Mouse (Mus musculus) left cerebral cortex, adult 8-10 months (tissue): ENCODE data around the gene Gm40193. TPM values are rescaled to one million over a fixed set of nuclear protein-coding genes. Genes with fewer than 3 reads are reported as not detected.
A peak's percentile ranks its signal among the peaks of the same experiment; 100 is the strongest.
"Not testable (repeated sequence)": the region's sequence is repeated elsewhere in the genome, so short reads cannot be mapped to it uniquely, and the experiment has no call there.

Experiments
- DNase-seq, 2 experiments: peaks; one replicate each; pipeline ENCODE4 v3.0.0; 2022; ENCODE audit warnings: low spot score in 2 of 2
- total RNA-seq, 4 experiments: library from RNA; stranded (reverse); gene quantifications; 2 replicates each; pipeline ENCODE4 v1.2.4; 2022

Gm40193 gene
- total RNA-seq: not detected

GRCm38 (mm10) chr11:70532839-70533238 lies at the start of gene Gm40193:
Gene Gm40193, minus strand, starts transcription at chr11:70532939.
- no peak for DNase-seq

GRCm38 (mm10) chr11:70582196-70582595 lies 49.5 kb upstream of the Gm40193 start:
- no peak for DNase-seq

- no peak for DNase-seq
These were observed 48.2 kb upstream of the Gm40193 start for GRCm38 (mm10) chr11:70580921-70581320.

- no peak for DNase-seq
These were observed 47.6 kb upstream of the Gm40193 start for GRCm38 (mm10) chr11:70580358-70580720.

GRCm38 (mm10) chr11:70579710-70580357 lies 47.1 kb upstream of the Gm40193 start:
- no peak for DNase-seq

GRCm38 (mm10) chr11:70578962-70579361 lies 46.2 kb upstream of the Gm40193 start:
- DNase-seq: no peak

- no peak for DNase-seq
These were observed 44.5 kb upstream of the Gm40193 start for GRCm38 (mm10) chr11:70577201-70577600.

- DNase-seq: no peak
These were observed 41.1 kb upstream of the Gm40193 start for GRCm38 (mm10) chr11:70573872-70574271.

GRCm38 (mm10) chr11:70572348-70572902 lies 39.7 kb upstream of the Gm40193 start:
- no peak for DNase-seq

GRCm38 (mm10) chr11:70571641-70572040 lies 38.9 kb upstream of the Gm40193 start:
- no peak for DNase-seq

GRCm38 (mm10) chr11:70570614-70571013 lies 37.9 kb upstream of the Gm40193 start:
- not testable (repeated sequence) for DNase-seq

GRCm38 (mm10) chr11:70566586-70566985 lies 33.8 kb upstream of the Gm40193 start:
- no peak for DNase-seq

- no peak for DNase-seq
These were observed 31.6 kb upstream of the Gm40193 start for GRCm38 (mm10) chr11:70564276-70564873.

GRCm38 (mm10) chr11:70563470-70564275 lies 30.9 kb upstream of the Gm40193 start:
- DNase-seq: no peak

GRCm38 (mm10) chr11:70562995-70563469 lies 30.3 kb upstream of the Gm40193 start:
- no peak for DNase-seq

- peak; percentile 72 to 94 for DNase-seq
These were observed 29.7 kb upstream of the Gm40193 start, which contains the start of gene Mink1 for GRCm38 (mm10) chr11:70562287-70562994. Gene Mink1, plus strand, starts transcription at chr11:70562881.

- DNase-seq: no peak
These were observed 29.2 kb upstream of the Gm40193 start for GRCm38 (mm10) chr11:70561937-70562286.

GRCm38 (mm10) chr11:70557545-70557944 lies 24.8 kb upstream of the Gm40193 start:
- no peak for DNase-seq

- no peak for DNase-seq
These were observed 21.2 kb upstream of the Gm40193 start for GRCm38 (mm10) chr11:70553940-70554339.

- no peak for DNase-seq
These were observed 18.8 kb upstream of the Gm40193 start for GRCm38 (mm10) chr11:70551526-70551925.

GRCm38 (mm10) chr11:70544496-70544895 lies 11.8 kb upstream of the Gm40193 start:
- DNase-seq: no peak
